Mouse (Mus musculus) kidney, adult 9 months (tissue): ENCODE results near the gene Shroom3.

Experiments
- DNase-seq: peaks from one replicate; pipeline ENCODE4 v3.0.0; 2022

Gene Shroom3

DNA sequence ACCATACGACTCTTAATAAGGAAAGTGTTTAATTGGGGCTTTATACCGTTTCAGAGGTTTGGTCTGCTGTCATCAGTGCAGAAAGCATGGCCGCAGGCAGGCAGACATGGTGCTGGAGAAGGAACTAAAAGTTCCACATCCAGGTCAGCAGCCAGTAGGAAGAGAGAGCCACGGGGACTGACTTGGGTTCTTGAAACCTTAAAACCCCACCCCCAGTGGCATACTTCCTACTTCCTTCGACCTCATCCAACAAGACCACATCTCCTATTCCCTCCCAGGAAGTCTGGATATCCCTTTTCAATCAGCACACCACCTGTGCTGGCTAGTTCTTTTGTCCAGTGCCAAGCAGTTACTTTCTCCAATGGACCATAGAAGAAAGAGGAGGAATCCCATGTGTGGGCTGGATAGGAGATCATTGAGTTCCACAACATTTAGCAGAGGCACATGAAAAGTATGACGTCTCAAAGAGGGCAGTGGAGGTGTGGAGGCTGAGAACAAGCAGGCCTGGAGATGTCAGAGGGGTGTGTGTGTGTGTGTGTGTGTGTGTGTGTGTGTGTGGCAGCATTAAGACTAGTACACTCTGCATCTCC lies 76.0 kb downstream of the Shroom3 start:
- DNase-seq, result no peak

DNA sequence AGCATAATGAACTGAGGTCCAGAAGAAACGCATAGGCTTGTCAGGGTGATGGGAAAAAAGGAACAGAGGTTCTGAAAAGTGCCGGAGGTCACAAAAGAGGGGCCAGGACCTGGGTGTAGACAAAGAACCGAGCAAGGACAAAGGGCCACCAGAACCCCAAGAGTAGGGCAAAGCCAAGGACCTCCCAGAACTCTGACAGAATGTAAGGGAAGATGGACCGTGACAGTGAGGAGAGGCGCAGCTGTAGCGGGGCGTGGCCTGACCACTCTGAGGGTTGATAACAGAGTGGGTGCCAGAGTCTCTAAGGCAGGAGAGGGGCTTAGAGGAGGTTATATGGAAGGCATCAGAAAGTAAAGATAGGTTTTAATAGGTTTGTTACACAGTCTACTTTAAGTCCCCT lies 77.3 kb downstream of the Shroom3 start:
- no peak for DNase-seq

DNA sequence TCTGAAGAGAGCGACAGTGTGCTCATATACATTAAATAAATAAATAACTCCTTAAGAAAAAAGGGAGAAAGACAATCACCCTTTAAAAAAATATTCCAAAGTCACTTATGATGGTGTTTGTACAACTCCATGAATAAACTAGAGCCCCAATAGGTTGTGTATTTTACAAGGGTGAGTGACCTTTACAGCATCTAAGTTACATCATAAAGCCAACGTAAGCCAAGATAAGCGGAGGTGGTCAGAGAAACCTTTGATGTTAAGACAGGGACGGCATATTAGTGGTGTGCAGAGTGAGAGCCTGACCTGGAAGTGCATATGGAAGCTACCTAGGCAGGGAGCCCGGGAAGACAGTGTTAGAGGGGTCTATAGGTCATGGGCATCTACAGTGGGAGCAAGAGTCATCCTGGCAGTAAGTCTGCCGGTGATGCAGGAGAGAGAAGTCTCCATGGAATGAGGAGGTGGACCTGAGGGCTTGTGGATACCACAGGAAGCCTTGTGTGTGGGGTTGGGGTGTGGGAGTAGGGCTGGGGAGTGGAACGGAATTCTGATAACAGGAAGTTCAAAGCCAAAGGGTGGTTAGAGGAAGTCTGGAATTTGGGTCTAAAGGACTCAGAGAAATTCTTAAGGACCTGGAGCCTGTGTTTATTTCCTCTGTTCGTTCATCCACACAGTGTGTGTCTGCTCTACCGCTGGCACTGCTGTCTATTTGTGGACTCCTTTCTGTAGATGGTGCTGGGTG lies 78.5 kb downstream of the Shroom3 start:
- no peak for DNase-seq

DNA sequence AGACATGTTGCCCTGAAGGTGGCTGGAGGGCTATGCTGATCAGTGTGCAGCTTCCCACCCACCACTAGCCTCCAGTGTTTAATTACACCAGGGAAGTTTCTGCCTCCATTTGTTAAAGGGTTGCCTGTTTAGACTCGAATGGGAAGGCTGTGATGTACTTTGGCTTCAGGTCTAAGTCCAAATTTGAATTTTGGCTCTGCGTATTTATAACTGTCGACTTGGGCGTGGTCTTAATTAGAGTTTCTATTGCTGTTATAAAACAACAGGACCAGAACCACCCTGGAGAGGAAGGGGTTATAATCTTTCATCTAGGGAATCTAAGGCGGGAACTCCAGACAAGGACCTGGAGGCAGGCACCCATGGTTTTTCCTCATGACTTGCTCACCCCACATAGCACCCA lies 79.2 kb downstream of the Shroom3 start:
- peak; percentile 70 for DNase-seq

DNA sequence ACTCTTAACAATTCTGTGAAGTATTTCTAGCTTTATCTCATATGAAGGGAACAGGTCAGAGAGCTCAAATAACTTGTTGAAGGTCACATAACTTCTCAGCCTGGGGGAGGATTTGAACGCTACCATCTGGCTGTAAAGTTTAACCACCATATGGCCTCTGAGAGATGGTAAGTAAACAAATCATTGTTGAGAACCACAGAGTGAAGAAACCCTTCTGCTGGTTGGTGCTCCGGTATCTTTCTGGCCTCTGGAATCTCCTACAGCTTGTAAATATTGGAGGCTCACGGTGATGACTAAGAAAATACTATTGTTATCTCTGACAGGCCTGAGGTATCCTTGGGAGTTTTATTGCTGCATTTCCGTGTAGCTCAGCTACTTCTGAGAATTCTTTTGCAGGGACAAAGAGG lies 80.3 kb downstream of the Shroom3 start:
- DNase-seq, result peak; percentile 53

DNA sequence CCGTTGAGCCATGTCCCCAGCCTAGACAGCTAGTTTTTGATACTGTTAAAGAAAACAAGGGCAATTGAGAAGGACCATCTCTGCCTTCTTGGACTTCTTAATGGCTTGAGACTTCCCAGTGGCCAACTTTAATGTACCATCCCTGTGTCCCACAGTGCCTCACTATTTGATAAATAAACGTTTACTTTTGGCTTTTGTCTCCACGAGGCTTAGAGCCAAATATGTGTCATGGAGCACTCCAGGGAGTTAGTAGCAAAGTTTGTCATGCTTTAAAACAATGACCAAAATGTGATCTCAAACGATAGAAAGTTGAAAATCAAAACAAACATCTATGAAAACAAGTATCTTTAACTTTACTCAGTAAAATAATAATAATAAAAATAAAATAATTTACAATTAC lies 83.1 kb downstream of the Shroom3 start:
- no peak for DNase-seq

DNA sequence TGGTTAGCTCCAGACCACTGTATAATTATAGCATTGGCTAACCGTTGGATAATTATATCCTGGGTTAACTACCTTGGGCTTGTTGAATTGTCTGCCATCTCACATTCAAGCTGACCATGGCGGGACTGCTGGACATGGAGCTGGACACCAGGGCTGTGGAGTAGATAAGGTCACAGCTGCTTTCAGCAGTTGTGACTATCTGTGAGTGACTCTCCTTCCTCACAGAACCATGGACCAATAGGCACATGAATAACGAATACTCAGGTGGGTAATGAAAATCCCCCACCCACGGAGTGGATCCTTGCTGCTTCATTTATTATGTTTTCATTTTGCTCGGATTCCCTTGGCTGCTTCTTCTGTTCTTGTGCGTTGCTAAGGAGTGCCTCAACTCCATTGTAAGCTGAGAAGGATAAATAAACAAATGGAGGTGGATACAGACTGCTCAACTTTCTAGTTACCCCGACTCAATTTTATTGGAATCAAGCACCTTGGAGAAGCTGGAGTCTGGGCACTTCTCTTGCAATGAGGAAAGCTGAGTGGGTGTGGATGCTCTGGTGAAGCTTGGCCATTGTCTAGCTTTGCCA lies 84.1 kb downstream of the Shroom3 start:
- no peak for DNase-seq

DNA sequence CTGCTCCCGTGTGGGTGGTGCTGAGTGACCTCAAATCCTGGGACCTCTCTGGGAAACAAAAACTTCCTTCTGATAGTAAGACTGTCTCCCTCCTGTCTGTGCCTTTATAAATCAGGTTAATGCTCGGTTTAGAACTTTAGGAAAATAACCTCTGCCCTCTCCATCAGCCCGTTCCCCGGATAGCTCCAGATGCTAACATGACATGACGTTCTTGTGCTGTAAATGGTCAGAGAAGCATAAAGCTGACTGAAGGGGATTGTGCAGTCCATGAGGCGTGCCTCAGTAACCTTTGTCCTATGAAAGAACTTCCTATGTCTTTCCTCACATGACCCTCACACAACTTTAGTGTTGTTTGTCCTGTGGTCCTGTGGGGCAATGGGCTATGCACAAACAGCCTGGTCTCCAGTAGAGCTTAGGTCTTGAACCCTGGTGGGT lies 84.6 kb downstream of the Shroom3 start:
- DNase-seq, result no peak

DNA sequence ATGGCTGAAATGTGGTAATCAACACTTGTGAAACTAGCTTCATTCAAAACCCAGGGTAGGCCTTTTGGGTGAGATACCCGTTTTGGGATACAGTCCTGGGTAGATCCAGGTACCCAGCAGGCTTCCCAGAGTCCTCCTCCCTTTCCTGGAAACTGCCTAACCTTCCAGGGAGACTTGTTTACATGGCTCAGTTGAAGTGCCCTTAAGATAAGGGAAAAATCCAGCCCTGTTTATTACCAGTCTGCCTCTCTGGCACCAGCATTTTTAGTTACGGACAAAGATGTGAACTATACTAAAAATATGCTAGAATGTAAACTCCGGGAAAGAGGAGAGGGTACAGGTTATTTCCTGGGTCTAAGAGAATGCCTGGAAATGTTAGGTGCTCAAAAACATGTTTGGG lies 90.6 kb downstream of the Shroom3 start:
- no peak for DNase-seq

DNA sequence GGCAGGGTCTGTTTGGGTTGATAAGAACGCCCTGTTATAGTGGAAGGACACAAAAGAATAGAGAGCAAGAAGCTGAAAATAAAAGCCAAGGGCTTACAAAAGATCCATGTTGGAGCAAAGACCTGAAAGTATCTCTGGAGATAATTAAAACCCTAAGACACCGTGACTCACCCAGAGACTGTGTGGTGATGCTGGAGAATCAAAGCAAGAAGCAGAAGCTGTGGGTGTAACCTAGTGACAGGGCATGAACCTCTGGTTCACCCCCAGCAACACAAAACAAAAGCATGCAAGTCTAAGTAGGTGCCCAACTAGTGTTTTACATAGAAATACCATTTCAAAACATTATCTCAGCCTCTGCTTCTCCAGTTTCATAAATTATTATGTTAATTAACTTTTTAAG lies 91.2 kb downstream of the Shroom3 start:
- DNase-seq, result no peak

DNA sequence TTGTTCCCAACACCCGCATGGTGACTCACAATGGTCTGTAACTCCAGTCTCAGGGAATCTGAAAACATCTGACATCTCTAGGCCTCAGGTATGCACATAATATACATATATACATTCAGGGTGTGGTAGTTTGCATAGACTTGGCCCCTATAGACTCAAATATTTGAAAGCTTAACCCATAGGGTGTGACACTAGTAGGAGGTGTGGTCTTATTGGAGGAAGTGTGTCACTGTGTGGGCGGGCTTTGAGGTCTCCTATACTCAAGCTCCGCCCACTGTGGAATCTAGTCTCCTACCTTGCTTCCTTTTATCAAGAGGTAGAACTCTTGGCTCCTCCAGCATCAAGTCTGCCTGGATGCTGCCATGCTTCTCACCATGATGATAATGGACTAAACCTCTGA lies 91.7 kb downstream of the Shroom3 start:
- no peak for DNase-seq

DNA sequence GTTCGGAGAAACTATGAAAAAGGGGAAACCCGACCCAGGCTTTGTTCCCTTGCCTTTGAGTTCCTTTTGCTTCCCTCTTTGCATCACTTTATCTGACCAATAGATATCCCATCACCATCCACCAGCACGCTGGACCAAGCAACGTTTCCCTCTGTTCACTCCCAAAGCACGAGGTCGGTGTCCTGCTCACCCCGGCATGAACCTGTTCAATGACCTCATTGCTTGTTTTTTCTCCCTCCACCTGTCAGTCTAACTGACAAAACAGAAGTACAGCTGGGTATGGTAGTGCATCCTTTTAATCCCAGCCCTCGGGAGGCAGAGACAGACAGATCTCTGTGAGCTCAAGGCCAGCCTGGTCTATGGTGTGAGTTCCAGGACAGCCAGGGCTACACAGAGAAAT lies 95.2 kb downstream of the Shroom3 start:
- DNase-seq, result no peak

DNA sequence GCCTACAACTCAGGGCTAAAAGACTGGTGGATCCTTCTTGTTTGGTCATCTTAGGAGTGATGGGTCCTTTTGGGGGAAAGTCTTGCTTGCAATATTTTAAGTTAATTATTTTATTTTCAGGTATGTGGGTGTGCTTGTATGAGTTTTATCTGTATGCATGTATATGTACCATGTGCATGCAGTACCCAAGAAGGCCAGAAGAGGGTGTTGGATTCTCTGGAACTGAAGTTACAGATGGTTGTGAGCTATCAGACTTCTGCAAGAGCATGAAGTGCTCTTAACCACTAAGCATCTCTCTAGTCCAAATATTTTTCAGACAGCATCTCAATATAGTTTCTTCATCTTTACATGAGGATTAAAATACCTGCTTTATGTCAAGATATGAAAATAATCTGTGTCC lies 97.8 kb downstream of the Shroom3 start:
- DNase-seq, result no peak

DNA sequence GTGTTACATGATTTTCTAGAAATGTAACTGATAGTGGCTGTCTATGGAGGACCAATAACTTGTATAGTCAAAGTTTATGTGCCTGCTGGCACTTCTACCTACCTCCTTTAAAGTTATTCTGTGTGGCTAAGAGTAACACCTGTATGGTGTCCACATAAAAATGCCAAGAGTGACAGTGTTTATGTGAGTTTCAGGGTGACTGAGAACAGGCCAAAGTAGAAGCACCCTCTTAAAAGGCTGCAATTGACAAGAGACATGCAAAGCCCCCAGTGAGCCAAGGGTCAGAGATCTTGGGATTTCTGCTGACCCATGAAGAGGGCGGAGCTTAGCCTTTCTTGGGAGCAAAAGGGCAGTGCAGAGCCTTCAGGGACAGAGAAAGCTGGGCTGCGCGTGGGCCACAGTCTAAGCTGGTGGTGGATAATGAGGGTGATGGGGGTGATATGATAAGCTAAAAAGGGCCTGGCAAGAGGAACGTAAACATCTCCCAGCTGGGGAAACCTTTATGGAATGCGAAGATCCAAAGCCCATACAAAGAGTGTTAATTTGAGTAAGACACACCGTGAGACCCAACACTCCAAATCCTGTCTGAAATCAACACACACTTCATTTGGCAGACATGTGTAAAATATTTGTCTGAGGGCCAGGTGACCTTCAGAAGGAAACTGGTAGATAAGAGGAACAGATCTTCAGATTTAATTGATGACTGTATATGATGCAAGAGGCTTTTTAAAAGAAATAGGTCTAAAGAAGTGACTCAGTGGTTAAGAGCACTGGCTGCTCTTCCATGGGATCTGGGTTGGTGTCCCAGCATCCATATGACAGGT lies 101.0 kb downstream of the Shroom3 start:
- DNase-seq, result peak; percentile 88

DNA sequence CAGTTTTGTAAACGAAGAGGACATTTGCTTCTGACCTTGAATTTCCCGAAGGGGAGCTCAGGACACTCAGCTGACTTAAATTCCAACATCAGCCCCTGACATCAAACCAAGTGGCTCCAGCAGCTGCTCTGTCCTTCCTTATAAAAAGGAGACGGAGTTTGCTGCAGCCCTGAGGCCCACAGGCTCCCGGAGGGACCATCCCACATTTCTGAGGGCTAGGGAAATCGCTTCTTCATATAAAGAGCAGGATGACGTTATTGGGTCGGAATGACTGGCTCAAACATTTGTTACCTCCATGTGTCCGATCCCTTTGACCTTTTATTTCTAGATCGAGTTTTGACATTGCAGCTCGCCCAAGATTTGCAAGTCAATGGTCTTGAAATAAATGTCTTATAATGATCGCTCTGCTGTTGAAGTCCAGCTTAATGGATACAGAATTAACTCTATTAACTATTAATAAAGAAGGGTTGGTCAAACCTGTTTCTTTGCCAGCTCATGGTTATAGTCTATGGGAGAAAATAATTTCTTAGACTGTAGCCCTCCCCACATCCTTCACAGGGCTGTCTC lies 102.7 kb downstream of the Shroom3 start:
- peak; percentile 89 for DNase-seq

DNA sequence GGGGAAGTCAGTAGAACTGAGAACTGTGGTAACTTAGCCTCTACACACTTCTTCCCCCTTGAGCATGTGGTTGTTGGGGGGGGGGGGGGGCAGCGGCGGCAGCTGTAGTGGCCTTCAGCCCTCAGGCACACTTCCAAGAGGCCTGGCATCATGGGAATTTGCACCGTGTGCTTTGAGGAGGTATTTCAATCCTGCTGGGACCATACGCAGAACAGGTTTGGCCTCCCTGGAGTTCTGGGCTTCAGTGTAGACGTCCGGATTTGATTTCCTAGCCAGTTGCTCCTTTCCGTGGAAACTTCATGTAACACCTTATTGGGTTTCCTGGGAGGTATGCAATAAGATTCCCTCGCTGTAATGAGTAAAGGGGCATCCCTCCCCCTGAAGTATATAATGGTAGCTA lies 105.8 kb downstream of the Shroom3 start:
- peak; percentile 50 for DNase-seq

DNA sequence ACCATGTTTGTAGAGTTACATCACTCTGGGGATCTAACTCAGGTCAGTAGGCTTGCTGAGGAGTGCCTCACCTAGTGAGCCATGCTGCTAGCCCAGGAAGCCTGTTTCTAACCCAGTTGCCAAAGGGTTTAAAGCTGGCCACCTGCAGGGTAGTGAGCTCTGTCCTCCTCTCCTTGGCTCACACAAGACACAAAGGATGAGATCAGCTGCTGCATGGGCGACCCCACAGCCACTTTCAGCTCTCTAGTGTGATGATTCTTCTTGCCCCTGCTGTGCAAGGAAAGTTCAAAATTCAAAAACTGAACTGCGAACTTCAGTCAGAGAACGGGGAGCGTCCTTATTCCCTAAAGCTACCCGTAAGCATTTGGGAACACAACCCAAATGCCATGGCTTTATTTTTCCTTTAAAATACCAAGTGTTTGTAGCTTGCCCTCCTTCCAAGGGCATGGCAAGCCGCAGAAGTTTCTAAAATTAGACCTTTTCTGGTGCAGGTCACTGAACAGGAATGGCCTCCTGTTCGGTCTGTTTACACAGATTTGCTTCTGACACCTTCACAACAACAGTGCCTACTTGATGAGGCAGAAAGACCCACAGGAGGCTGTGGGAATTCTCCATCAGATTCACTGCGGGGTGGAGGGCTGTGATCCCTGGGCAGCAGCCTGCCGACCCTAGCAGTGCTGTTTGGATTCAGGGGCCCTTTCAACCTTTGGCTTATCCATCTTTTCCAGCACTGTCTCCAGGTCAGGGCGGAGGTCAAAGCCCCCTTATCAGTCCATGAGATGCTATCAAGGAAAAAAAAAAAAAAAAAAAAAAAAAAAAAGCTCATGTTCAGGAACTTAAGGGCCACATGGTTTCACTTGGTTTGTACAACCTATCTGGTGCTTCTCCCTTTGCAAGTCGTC lies 113.1 kb downstream of the Shroom3 start:
- peak; percentile 60 for DNase-seq

DNA sequence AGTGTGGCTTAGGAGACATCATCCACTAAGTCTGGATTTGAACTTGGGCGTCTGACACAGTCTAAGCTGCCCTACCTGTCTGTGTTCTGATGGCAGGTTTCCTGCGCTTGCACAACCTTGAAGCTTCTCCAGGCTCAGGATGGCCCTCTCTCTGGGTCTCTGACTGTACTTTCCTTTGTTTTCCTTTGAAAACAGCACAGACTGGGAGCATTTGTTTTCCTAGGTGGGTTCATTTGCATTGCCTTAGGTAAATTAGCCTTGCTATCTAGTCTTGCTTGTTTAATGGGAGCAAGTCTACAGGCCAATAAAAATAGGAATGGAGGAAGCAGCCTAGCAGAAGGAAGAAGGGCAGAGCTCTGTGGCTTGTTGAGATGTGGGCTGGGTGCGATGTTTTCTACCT lies 114.7 kb downstream of the Shroom3 start:
- DNase-seq, result no peak

DNA sequence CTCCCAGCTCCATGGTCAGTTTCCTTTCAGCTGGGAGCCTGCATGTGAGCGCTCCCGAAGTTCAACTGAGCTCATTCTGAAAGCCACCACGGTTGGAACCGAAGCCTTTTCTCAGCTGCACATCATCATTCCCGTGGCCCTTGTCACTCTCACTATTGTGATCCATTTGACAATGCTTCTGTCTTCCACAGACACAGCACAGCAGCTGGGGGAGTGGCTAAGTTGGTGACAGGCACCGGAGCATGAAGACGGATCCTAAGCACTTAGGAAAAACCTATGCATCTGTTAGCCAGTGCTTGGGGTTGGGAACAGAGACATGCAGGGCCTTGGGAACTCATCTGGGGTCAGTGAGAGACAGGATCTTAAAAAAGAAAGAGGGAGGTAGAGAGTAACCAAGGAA lies 121.1 kb downstream of the Shroom3 start:
- no peak for DNase-seq

DNA sequence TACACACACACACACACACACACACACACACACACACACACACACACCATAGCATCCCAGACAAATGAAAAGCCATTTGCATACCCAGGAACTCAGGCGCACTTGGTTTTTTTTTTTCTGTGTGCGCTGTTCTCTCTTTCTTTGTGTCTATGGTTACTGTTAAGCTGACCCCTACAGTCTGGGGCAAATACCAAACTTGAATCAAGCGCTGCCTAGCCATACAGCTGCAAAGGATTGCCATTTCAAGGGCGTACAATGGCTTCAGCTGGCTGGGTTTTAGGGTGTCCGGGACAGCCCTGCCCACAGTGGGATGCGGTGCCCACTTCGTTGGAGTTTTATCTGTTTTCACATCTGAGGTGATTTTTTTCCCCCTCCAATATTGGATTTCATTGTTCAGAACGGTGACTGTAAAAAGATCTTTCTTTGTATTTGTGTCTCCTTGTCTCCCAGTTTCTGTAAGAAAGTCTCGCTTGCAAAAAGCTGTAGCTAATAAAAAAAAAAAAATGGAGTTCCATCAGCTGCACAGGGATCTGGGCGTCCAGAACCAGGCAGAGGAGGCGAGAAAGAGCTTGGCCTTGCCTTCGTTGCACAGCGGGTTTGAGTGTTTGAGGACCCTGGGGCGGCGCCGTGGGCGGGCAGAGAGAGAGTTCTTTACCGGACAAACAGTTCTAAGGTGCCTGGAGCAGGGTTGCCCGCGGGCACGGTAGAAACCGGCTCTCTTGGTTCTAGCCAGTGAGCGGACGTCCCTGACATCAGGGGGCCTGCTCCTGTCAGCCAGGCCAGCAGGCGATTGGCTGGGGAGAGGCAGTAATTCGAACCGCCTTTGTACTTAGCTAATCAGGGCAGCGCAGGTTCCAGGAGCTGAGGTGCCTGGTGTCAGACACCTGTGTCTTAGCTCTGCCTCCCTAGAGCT lies 125.5 kb downstream of the Shroom3 start:
- peak; percentile 94 for DNase-seq

DNA sequence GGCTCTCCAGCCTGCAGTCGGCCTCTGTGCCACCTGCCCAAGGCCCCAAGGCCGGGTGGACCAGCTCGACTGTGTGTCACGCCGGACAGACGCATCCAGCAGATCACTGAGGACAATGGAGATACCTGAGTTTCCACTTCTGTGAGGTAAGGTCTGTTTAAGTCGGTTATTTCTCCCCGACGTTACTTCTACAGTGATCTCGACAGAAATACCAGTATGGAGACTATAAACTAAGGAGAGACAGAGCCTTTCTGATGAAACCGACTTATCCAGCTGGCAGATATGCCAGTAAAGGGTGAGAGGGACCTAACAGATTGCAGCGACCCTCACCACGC lies 126.1 kb downstream of the Shroom3 start:
- no peak for DNase-seq
